Mouse (Mus musculus) cerebellum, adult 2 months (tissue): Measurements from ENCODE around the gene Sh2d3c.

Source experiments
- CTCF ChIP-seq: fragments of 200-500 bp; IDR thresholded peaks from 2 replicates; pipeline ENCODE4 v1.5.1; 2011; ENCODE audit warnings: low read depth, mild to moderate bottlenecking, control low read depth, low read length, moderate library complexity, borderline replicate concordance; ENCODE audit not compliant: insufficient read depth
- POLR2A ChIP-seq: fragments of 200-500 bp; IDR thresholded peaks from 2 replicates; pipeline ENCODE4 v1.6.1; 2011; ENCODE audit warnings: low read length, control low read depth, borderline replicate concordance; ENCODE audit not compliant: insufficient read depth

DNA sequence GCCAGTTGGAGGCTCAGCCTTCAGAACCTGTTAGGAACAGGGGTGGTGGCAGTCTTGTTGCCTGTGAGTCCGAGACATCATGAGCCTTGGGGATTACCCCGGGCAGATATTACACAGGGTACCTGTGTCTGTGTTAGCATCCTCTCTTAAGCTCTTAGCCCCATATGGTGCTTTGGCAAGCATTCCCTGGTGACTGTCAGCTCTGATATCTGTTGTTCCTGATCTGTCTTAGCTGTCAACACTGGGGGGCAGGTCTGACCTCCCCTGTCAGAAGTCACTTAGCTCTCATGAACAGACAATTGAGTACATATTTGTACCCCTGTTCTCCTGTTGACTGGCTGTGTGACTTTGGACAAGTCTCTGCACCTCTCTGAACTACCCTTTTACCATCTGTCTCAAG is 38.1 kb downstream of the Sh2d3c start:
- TF ChIP-seq CTCF = no peak
- no peak for TF ChIP-seq POLR2A
